Mouse (Mus musculus): ENCODE results near the gene Tppp3.

Tppp3 gene

DNA sequence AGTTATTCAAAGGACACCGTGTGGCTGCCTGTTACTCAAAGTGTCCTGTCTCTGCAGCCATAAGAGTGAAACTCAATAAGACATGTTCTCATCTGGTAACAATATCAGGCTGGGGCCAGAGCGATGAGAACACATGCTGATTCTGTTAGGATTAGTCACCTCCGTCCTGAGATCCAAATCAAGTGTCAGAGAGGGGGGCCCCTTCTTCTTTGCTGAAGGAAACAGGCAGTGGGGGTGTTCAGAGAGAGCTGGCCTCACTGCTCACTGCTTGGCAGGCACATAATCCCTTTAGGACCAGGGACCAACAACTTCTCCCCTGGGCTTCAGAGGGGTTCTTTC is 12.7 kb upstream of the Tppp3 start:
- DNase-seq: no peak

DNA sequence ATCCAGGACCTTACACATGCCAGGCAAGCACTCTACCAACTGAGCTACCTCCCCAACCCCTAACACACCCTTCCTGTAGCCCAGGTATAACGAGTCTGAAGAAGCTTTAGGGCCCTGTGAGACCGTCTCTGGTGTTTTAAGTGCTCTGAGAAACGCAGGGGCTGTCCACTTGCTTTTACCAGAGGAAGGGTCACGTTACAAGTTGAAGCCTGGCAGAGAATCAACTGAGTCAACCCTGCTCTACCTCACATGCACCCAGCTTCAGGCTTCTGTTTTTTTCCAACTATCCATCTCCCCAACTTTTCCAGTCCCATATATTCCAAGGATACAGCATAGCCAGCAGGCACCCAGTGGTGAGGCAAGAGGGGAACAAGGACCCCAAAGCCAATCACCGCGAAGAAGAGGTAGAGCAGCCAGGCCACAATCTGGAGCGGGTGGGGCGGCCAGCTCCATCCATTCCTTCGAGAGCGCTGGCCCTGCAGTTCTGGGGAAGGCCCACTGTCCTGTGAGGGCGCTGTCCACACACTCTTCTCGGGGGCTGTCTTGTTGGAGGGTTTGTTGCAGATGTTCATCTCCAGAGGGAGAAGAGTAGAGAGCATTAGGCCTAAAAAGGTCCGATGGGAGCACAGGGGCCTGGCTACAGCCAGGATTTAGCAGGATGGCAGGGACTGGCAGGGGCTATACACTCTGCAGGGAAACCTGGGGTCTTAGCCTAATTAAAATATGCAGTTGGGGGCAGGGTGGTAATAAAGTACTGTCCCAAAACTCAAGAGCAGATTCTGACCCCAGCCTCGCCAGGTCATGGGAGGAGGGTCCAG is 12.1 kb upstream of the Tppp3 start:
- peak; percentile 71 for DNase-seq

DNA sequence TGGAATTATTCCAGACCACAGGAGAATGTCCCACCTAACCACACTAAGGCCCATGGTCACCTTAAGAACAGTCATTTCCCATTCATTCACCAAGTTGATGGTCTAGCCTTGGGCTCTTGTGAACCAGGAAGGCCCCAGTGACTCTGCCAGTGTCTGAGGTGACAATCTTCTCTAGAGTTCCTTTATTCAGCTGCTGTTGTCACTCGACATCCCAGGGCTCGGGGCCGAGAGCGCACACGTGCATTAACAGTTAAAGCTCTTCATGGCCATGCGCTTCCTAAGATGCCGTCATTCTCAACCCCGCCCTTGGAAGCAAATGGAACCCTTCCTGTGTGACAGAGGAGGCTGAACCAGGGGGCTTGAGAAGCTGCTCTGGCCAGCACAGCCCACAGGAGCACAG is 10.8 kb upstream of the Tppp3 start:
- no peak for DNase-seq

DNA sequence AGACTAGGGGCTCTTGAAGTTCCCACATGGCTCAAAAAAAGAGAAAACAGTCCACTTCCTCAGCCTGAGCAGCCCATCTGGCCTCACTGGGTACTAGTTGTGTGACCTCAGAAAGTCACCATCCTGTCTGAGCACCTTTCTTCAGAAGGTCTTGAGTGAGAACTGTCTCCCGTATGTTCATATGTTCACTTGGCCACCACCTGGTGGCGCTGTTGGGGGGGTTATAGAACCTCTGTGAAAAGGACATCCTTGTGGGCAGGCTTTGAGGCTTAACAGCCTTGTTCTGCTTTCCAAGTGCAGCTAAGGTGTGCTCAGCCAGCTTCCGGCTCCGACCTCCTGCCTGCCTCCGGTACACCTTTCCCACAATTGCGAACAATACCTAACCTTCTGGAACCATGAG is 10.1 kb upstream of the Tppp3 start:
- DNase-seq: peak; percentile 61

DNA sequence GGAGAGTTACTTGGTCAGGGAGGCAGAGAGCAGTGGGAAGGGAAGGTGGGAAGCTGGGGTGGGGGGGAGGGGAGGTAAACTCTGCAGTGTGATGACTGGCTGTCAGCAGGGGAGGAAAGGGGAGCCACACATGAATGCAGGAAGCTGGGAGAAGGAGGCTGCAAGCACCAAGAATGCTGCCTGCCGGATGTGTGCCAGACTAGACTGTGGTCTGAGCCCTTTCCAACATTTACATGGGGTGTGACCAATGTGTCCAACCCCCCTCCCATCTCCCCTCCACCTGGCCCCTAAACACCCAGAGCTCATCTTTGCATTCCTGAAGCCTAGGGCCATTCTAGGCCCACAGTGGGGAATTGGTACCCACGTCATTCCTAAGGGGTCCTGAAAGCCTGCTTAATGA is 9.7 kb upstream of the Tppp3 start:
- no peak for DNase-seq

DNA sequence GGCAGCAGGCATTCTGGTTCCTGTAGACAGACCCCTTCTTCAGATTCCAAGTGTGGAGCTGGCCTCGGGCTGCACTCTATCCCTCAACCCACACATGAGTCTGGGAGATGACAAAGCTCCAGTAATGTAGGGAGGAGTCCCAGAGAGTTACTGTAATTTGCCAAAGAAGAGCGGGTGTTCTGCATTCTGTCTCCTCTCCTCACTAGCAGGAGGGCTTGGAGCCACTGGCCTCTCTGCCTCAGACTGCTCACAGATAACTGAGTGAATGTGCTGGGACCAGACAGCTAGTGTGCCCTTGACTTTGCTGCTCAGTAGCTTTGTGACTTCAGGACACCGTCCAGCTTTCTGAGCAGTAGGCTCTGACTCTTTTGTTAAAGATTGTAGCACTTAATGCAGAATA is 6.5 kb upstream of the Tppp3 start:
- DNase-seq: no peak

DNA sequence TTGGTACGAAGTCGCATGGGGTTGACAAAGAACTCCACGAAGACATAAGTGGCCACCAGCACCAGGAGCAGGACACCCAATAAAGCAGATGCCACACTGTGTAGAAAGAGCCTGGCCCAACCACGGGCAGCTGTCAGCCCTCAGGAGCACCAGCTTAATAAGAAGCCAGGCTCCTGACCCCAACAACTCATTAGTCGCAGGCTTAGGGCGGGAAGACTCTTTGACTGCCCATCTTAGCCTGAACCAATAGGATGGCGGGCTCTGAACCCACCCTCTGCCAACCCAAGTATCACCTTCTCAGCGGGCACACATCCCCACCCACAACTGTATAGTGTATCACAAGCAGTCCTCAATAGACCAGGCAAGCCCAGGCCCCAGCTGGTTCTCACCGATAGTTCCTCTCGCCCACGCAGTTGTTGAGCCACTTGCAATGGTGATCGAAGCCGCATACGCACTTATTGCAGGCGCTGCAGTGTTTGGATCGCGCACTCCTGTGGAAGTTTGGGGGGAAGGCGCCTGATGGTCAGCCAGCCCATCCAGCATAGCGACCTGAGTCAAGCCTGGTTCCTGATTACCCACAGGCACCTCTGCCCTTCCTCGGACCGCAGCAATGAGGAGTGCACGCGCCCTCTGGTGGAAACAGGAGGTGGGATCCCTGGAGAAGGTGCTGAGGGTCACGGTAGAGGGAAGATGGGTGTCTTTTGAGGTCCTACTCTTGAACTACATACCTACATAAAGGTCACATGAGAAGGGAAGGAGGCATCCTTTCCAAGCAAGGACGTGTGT is 5.5 kb upstream of the Tppp3 start:
- DNase-seq: peak; percentile 76

DNA sequence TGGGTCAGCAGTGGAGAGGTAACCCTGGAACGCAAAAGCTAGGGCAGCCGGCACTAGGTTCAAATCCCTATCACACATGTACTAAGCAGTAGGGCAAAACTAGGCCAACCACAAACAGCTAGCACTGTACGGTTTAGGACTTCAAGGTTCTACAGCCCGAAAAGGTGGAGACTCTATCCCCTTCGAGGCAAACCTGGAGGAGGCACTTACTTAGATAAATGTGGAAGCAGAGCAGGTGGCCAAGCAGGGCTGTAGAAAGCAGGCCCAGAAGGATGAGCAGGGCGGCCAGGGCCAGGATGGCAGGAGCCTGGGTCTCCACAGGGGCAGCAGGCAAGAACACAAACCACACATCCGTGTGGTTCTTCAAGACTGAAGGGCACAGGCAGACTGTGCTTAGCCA is 4.8 kb upstream of the Tppp3 start:
- DNase-seq: no peak

DNA sequence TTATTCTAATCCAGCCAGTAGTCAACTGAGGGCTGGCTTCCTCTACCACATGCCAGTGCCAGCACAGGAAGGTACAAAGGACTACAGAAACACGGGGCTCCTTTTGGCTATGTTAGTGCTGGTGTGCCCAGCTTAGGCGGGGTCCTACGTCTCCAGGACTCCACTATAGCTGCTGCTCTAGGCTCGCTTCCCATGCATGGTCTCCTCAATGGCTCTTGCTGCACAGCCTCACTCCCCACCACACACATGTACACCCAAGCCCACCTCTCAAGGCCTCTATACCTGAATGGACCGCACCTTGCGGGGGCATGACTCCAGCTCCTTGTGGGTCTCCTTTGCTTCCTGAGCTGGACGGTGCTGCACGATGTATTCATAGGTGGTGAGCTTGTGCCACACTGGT is 4.4 kb upstream of the Tppp3 start:
- no peak for DNase-seq

DNA sequence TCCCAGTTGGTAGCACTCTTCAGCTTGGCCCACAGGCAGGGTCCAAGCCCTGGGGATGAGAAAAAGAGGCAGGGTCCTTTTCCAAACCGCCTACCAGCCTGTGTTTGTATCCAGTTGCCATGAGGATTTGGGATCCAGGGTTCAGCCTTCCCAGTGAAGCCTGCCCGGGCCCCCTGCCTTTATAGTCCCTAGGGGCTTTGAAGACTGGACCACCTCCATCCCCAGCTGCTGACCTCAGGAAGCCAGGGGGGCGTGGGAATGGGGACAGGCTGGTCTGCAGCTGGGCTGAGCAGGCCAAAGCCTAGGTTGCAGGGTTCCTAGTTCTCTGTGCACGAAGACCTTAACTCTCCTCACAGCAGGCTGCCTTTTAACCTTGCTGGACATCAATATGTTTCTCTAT is 3.9 kb upstream of the Tppp3 start:
- peak; percentile 54 for DNase-seq

DNA sequence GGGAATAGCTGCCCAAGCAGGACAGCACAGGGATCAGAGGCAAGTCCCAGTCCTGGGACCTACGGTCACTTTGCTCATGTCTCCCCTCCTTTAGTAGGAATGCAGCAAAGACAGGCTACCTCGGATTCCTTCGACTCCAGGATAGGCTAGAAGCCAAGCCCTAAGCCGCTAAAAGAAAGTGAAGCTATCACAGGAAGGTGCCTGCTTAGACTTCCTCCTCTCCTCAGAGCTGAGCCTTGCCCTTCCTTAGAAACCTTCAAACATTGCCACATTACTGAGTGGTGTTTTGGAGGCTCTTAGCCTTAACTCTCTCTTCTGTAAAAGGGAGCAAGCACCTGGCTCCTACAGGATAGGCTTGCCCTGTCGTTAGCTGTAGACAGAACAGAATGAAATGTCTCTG is 3.4 kb upstream of the Tppp3 start:
- DNase-seq: no peak

DNA sequence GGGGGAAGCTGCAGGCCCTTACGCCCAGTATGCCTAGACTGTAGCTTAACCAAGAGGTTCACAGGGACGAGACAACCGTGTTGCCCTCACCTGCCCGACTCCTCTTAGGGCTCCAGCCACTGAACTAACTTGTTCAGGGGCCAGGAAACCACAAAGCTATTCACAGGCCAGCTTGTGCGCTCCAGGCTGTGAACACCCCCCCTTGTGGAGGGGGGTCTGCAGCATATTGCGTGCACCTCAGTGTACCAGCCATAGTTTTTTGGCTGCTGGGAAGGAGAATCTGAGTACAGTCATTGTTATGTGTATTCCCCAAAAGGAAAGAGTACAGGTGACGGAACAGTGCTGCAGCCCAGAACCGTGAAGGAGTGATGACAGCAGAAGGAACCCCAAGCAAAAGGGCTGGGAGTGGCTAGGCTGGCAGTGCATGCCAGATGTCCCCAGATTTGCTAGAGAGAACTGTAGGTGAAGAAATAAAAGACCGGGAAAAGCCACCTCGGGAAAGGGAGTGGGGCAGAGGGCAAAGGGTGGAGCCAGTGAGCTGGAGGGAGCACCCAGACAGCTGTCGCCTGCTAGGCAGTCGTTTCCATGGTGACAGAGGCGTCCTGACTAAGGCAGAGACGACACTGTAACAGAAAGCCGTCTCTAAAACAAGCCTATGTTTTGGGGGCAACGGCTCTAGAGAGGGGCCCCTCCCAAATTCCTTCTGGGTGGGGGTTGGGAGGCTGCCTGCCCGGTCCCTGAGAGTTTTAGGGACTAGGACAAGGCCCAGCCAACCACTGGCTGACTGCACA is 2.7 kb upstream of the Tppp3 start:
- peak; percentile 93 for DNase-seq

DNA sequence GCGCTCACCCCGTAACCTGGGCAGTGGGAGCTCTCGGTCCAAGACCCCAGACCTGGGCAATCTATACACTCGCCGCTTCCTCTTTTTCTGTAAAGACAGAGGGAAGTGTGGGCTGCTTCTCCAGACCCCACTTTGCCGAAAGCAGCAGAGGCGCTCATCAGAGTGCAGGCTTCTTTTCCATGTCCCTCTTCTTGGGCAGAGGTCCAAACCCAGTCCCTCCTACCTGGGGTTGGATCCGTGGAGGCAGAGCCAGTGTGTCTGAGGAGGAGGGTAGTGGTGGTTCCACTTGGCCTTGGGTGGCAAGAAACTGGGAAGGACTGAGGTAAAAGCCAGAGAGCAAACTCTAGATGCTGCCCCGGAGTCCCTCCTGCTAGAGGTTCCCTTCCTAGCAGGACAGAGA is 1.7 kb upstream of the Tppp3 start:
- no peak for DNase-seq

DNA sequence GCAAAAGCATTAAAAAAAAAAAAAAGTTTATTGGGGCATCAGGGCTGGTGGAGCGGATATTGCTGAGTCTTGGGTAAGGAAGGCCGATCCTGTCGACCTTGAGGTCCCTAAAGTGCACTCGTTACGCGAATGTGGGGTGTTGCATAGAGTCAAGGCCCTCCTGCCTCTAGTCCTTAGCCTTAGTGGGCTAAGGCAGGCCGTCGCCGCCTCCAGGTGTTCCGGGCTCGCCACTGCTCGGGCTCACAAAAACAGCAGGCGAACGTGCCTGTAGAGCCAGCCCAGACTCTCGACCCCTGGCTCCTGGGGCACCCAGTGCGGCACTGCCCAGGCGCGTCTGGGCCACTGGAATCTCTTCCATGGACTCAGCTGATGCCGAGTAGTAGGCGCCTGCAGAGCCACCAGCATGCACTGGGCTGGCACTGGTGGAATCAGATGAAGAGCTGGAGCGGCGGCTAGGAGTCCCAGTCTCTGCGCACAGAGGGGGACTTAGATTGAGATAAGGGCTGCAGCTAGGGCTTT is 1.1 kb upstream of the Tppp3 start:
- DNase-seq: no peak

DNA sequence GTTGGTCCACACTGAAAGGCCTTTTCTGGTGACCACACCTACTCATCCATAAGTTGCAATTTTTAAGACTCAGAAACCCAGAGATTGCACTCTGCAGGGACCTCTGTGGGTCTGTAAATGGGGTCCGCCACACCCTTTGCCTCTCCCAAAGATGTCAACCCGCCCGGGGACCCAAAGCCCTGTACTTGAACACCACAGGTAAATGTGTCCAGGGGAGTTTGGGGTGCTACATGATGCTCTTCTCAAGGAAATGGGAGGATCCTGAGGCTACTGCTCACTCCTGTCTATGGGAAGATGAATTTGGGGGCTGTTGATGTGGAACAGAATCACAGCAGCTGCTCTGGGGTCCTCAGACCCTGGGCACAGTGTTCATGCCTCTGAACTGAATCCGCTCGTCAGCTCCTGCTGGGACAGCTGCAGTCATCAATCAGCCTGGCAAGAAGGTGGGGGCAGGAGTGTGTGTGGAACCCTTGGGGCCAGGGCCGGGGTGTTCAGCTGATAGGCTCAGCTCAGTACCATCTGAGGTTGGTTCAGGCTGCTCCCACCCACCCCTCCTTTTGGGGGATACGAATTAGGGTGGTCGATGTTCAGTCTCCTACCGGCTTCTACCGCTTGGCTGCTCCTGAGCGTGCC is 529 bp downstream of the Tppp3 start:
- no peak for DNase-seq

DNA sequence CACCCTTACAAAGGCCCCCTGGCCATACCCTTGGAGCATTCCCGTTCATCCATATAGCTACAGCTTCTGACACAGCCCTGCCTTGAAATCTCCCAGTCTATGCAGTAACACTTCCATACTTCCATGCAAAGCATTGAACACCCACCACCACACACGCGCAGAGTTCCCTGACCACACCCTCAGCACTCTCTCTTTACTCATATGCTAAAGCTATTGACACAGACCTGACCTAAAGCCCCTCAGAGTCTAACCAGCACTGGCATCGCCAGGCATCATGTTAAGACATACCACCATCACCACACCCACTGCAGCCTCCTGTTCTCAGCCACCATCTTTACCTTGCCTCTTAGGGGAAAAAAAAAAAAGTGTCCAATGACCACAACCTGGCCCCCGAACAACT is 1.1 kb downstream of the Tppp3 start:
- no peak for DNase-seq

DNA sequence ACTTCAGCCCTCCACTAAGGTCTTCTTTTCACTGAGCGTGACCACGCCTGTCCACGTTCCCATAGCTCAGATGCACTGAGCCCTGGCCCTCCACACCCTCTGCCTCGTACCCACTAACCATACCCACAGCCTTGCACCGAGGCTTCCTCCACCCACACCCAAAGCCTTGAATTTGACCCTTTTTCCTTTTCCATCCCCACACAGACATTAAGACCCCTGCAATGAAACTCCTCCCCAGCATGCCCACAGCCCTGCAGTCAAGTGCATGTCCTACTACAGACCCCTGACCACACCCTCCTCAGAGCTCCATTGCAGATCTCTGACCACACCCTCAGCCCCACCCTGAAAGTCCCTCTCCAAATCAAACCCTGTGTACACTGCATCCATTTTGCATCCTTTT is 1.5 kb downstream of the Tppp3 start:
- no peak for DNase-seq

DNA sequence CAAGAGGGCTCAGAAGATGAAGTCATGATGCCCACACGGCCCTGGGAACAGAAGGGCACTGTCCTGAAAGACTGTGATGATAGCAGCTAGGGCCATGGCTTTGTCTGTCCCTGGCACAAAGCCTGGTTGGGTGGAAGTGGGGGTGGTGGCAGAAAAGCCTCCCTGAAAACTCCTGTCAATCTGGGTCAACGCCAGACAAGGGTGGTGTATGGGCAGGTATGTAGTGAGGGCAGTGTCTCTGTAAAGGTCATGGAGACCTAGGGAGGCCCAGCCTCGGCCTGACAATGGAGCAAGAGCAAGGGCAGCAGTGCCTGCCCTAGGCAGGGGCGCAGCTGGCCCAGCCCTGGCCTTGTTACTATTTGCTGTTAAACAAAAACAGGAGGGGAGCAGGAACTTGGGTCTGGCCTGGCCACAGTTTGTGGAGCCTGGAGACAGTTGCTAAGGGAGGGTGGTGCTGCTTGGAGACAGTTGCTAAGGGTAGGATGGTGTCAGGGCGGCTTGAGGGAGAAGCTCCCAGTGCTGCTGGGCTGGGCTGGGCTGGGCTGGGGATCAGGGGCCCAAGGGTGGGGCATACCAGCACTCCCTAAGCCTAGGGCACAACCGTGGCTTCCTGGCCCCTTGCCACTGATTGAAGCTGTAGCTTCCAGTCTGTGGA is 2.2 kb downstream of the Tppp3 start:
- peak; percentile 93 for DNase-seq

DNA sequence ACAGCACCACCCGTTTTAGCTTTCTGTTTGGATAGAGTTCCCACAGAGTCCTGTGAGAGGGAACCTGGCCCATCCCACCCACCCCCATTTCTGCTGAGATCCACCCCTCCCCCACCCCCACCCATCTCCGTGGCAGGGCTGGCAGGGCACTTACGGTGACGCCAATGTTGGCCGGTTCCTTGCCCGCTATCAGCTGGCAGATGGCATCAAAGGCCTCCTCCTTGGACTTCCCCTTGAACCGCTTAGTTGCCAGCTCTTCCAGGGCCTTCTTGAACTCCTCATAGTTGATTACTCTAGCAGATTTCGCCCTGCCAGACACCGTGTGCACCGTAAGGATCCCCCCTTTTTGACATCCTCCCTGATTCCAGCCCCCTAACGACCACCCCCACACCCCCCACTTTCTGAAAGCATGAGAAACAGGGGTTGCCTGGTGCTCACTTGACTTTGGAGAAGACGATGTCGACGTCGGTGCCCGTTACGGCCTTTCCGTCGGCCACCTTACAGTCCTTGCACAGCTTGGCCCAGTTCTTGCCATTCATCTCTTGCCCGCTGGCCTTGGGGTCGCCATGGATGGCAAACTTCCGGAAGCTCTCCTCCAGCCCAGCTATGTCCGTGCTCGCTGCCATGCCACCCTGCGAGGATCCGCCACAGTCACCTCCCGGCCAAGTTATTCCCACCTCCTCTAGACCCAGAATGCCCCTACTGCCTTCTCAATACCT is 3.2 kb downstream of the Tppp3 start:
- no peak for DNase-seq

DNA sequence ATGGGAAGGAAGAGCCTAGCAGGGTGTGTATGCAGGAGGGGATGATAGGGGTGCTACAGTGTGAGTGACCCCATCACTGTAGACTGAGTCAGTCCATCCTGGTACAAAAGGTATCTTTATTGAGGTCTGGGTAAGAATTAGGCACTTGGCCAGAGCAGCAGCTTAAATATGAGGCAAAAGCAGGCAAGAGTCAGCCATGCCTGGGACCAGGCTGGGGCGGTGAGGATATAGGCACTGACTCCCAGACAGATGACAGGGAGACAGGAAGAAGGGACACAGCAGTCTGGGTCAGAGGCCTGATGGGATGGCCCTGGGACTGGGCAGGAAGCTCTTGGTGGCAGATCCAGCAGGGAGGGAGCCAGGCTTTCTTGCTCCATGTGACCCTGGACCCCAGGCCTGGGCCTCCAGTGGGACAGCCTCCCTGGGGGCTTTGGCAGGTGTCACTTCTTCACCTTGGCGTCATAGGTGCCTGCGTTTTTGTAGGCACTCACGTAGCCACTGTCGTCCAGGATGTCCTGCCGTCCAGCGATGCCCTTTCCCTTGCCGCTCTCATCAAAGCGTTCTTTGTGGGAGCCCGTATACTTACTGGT is 3.8 kb downstream of the Tppp3 start:
- no peak for DNase-seq

DNA sequence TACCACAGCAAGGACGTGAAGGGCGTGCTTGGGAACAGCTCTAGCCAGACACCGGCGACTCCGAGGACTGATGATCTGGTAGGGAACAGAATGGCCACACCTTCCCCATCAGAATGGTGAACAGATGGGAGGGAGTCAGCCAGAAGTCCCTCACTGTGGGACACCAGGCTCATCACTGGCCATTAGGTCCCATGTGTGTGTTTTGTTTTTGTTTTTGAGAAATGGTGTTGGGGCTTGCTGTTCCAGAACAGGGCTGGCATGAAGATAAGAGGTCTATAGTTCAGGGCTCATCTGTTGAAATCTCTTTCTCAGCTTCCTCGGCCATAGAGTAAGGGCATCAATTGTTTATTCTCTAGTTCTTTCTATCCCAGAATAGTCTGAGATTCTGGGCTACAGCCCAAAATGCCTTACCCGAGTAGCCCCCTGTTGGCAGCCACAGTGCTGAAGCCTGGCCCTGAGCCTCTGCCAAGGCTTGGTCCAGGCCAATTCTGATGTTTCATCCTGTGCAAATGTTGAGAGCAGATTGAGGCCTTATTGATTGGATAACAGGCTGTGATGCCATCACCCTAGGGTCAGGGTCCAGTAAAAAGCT is 4.5 kb downstream of the Tppp3 start:
- no peak for DNase-seq
